Mouse (Mus musculus) MEL (cell line): ENCODE measurements at regions not wholly inside any gene's neighbourhood (a gene's known extent, or its start where the extent isn't known, plus 50 kb on each side); places are given as distances from the start of the nearest gene placed in this dataset.

Experiments used
- DNase-seq: peaks from one replicate; pipeline ENCODE4 v3.0.0; 2011; ENCODE audit warnings: low read depth, low spot score
- H3K27ac ChIP-seq: 2 replicates; pipeline ENCODE4 v1.5.1; 2012; ENCODE audit warnings: low read depth, mild to moderate bottlenecking, control low read depth, low read length, moderate library complexity; ENCODE audit not compliant: control insufficient read depth
- H3K27me3 ChIP-seq, 2 experiments: fragments of 150-350 bp in 1 of 2; sonication (generic) in 1 of 2; 2 replicates each; pipeline ENCODE4 v1.6.1; 2012; ENCODE audit warnings: low read length in 2 of 2, mild to moderate bottlenecking in 2 of 2, improper control_type of control experiment in 1 of 2, moderate library complexity in 1 of 2; ENCODE audit not compliant: insufficient read depth in 2 of 2, control insufficient read depth in 1 of 2
- H3K36me3 ChIP-seq, 2 experiments: 2 replicates each; pipeline ENCODE4 v1.6.1; 2012 to 2014; ENCODE audit warnings: low read length in 2 of 2, improper control_type of control experiment in 1 of 2, inconsistent platforms in 1 of 2, mild to moderate bottlenecking in 1 of 2; ENCODE audit not compliant: insufficient read depth in 2 of 2, control insufficient read depth in 1 of 2
- H3K4me1 ChIP-seq, 2 experiments: fragments of 150-350 bp in 1 of 2; sonication (generic) in 1 of 2; 2 replicates each; pipeline ENCODE4 v1.6.1; 2012; ENCODE audit warnings: low read length in 2 of 2, improper control_type of control experiment in 1 of 2, mild to moderate bottlenecking in 1 of 2; ENCODE audit not compliant: insufficient read depth in 2 of 2, control insufficient read depth in 1 of 2
- H3K4me3 ChIP-seq, 2 experiments: fragments of 150-350 bp in 1 of 2; sonication (generic) in 1 of 2; 2 replicates each; pipeline ENCODE4 v1.5.1; 2012; ENCODE audit warnings: low read depth in 2 of 2, low read length in 2 of 2, mild to moderate bottlenecking in 2 of 2, moderate library complexity in 2 of 2, control low read depth in 1 of 2, improper control_type of control experiment in 1 of 2; ENCODE audit not compliant: control insufficient read depth in 1 of 2, insufficient read depth in 1 of 2
- H3K79me2 ChIP-seq: 2 replicates; pipeline ENCODE4 v1.6.1; 2012; ENCODE audit warnings: mild to moderate bottlenecking, low read length, moderate library complexity; ENCODE audit not compliant: control insufficient read depth, poor library complexity, insufficient read depth
- H3K9ac ChIP-seq: 2 replicates; pipeline ENCODE4 v1.6.1; 2012; ENCODE audit warnings: low read depth, mild to moderate bottlenecking, control low read depth, low read length, moderate library complexity; ENCODE audit not compliant: control insufficient read depth, poor library complexity, severe bottlenecking
- H3K9me3 ChIP-seq: fragments of 150-350 bp; sonication (generic); replicated peaks from 2 replicates; pipeline ENCODE4 v1.6.1; 2012; ENCODE audit warnings: mild to moderate bottlenecking, low read length, improper control_type of control experiment, moderate library complexity; ENCODE audit not compliant: insufficient read depth
- CHD1 ChIP-seq: IDR thresholded peaks from 2 replicates; pipeline ENCODE4 v1.6.1; 2012; ENCODE audit warnings: low read depth, mild to moderate bottlenecking, inconsistent platforms, low read length, improper control_type of control experiment
- CTCF ChIP-seq, 3 experiments: IDR thresholded peaks in 2 of 3; conservative IDR thresholded peaks in 1 of 3; 2 replicates each; pipeline ENCODE4 v1.5.1; 2011 to 2012; ENCODE audit warnings: low read length in 3 of 3, low read depth in 2 of 3, mild to moderate bottlenecking in 2 of 3, improper control_type of control experiment in 1 of 3, inconsistent platforms in 1 of 3, mixed read lengths in 1 of 3, moderate library complexity in 1 of 3; ENCODE audit not compliant: control insufficient read depth in 1 of 3, insufficient read depth in 1 of 3, poor library complexity in 1 of 3, severe bottlenecking in 1 of 3
- E2F4 ChIP-seq: IDR thresholded peaks from 2 replicates; pipeline ENCODE4 v1.6.1; 2011; ENCODE audit warnings: low read depth, low read length, improper control_type of control experiment, borderline replicate concordance
- ELF1 ChIP-seq: IDR thresholded peaks from 2 replicates; pipeline ENCODE4 v1.6.1; 2014; ENCODE audit warnings: low read depth, mild to moderate bottlenecking, inconsistent platforms, low read length, improper control_type of control experiment, moderate library complexity
- ETS1 ChIP-seq: IDR thresholded peaks from 2 replicates; pipeline ENCODE4 v1.6.1; 2012; ENCODE audit warnings: low read depth, mild to moderate bottlenecking, inconsistent platforms, low read length, improper control_type of control experiment, moderate library complexity
- GABPA ChIP-seq: IDR thresholded peaks from 2 replicates; pipeline ENCODE4 v1.6.1; 2012; ENCODE audit warnings: low read depth, mild to moderate bottlenecking, inconsistent platforms, low read length, improper control_type of control experiment, moderate library complexity
- GATA1 ChIP-seq: IDR thresholded peaks from 2 replicates; pipeline ENCODE4 v1.6.1; 2011; ENCODE audit warnings: low read depth, low read length, improper control_type of control experiment
- HCFC1 ChIP-seq: IDR thresholded peaks from 2 replicates; pipeline ENCODE4 v1.6.1; 2012; ENCODE audit warnings: low read depth, mild to moderate bottlenecking, inconsistent platforms, low read length, improper control_type of control experiment, moderate library complexity
- KAT2A ChIP-seq: conservative IDR thresholded peaks from 2 replicates; pipeline ENCODE4 v1.6.1; 2012; ENCODE audit warnings: low read depth, low read length, improper control_type of control experiment, inconsistent platforms
- MAFK ChIP-seq: IDR thresholded peaks from 2 replicates; pipeline ENCODE4 v1.6.1; 2011; ENCODE audit warnings: low read depth, mild to moderate bottlenecking, low read length, improper control_type of control experiment, borderline replicate concordance
- MAZ ChIP-seq: IDR thresholded peaks from 2 replicates; pipeline ENCODE4 v1.6.1; 2012; ENCODE audit warnings: low read depth, mild to moderate bottlenecking, inconsistent platforms, low read length, improper control_type of control experiment
- MXI1 ChIP-seq: IDR thresholded peaks from 2 replicates; pipeline ENCODE4 v1.6.1; 2011; ENCODE audit warnings: mild to moderate bottlenecking, low read depth, low read length, improper control_type of control experiment
- POLR2AphosphoS5 ChIP-seq: IDR thresholded peaks from 2 replicates; pipeline ENCODE4 v1.6.1; 2012; ENCODE audit warnings: low read depth, borderline replicate concordance, mild to moderate bottlenecking, inconsistent platforms, low read length, moderate library complexity, mixed read lengths
- RAD21 ChIP-seq: IDR thresholded peaks from 2 replicates; pipeline ENCODE4 v1.6.1; 2011; ENCODE audit warnings: mild to moderate bottlenecking, low read depth, low read length, improper control_type of control experiment
- RCOR1 ChIP-seq: IDR thresholded peaks from 2 replicates; pipeline ENCODE4 v1.6.1; 2012; ENCODE audit warnings: low read depth, mild to moderate bottlenecking, inconsistent platforms, low read length, improper control_type of control experiment
- TBP ChIP-seq: IDR thresholded peaks from 2 replicates; pipeline ENCODE4 v1.8.0; 2011; ENCODE audit warnings: low read depth, low read length, improper control_type of control experiment
- USF2 ChIP-seq, 2 experiments: IDR thresholded peaks; 2 replicates each; pipeline ENCODE4 v1.6.1; 2011 to 2012; ENCODE audit warnings: improper control_type of control experiment in 2 of 2, low read length in 2 of 2, borderline replicate concordance in 1 of 2, inconsistent platforms in 1 of 2, low read depth in 1 of 2, mild to moderate bottlenecking in 1 of 2; ENCODE audit not compliant: insufficient read depth in 1 of 2
- ZKSCAN1 ChIP-seq: IDR thresholded peaks from 2 replicates; pipeline ENCODE4 v1.6.1; 2012; ENCODE audit warnings: low read depth, mild to moderate bottlenecking, inconsistent platforms, low read length, improper control_type of control experiment, moderate library complexity

GRCm38 (mm10) chr1:119248776-119249495 lies 173.1 kb downstream of the Inhbb start:
- no peak for DNase-seq
- Histone ChIP-seq H3K9me3 (no peaks in the 10 kb centered on the region), H3K36me3 (no peaks in the 10 kb centered on the region), H3K27ac (no peak overlapping the region), H3K4me1 (no peaks in the 10 kb centered on the region), H3K9ac (no peak overlapping the region), H3K79me2 (no peaks in the 10 kb centered on the region), H3K4me3 (no peak overlapping the region), H3K27me3 (no peaks in the 10 kb centered on the region)
- TF ChIP-seq ELF1 (no peak), ETS1 (no peak), POLR2AphosphoS5 (no peak), TBP (no peak), MXI1 (no peak), HCFC1 (no peak), MAZ (no peak), RAD21 (no peak), E2F4 (no peak), CTCF (IDR thresholded peaks at IDR 0.05 in 2 of 3, conservative IDR thresholded peaks at IDR 0.05 in 1 of 3; ENCODE audit: control insufficient read depth in 1 of 3, insufficient read depth in 1 of 3, low read depth in 2 of 3, low read length in 3 of 3, poor library complexity in 1 of 3, severe bottlenecking in 1 of 3) (no peak), GATA1 (no peak), USF2 (IDR thresholded peaks at IDR 0.05; ENCODE audit: borderline replicate concordance in 1 of 2, insufficient read depth in 1 of 2, low read depth in 1 of 2, low read length in 2 of 2) (no peak), MAFK (no peak), ZKSCAN1 (no peak), RCOR1 (no peak), GABPA (no peak), KAT2A (no peak)

- H3K27me3 ChIP-seq: no peaks in the 10 kb centered on the region
- H3K9me3 ChIP-seq: no peaks in the 10 kb centered on the region
- no peak for DNase-seq
- no peak overlapping the region for H3K4me3 ChIP-seq
- H3K9ac ChIP-seq: no peak overlapping the region
- H3K79me2 ChIP-seq: no peaks in the 10 kb centered on the region
- H3K4me1 ChIP-seq: no peaks in the 10 kb centered on the region
- no peak overlapping the region for H3K27ac ChIP-seq
- TF ChIP-seq CHD1: no peak
- no peaks in the 10 kb centered on the region for H3K36me3 ChIP-seq
Measured at GRCm38 (mm10) chr1:119247117-119247516, 174.9 kb downstream of the Inhbb start.
